Mouse (Mus musculus) limb, embryonic 11.5 days (tissue): ENCODE results near the gene Nefh. TPM values are rescaled to one million over a fixed set of nuclear protein-coding genes. Genes with fewer than 3 reads are reported as not detected.
A peak's percentile ranks its signal among the peaks of the same experiment; 100 is the strongest.

Source experiments
- ATAC-seq: fragments of 200-750 bp; cut with Nextera tagmentation; 2 replicates; pipeline ENCODE4 v1.8.0; 2017; ENCODE audit warnings: low read depth; ENCODE audit not compliant: insufficient number of reproducible peaks, low FRiP score, low TSS enrichment
- DNase-seq: peaks from one replicate; pipeline ENCODE4 v3.0.0-alpha.2; 2015; ENCODE audit warnings: low spot score
- H3K27ac ChIP-seq: fragments of 300-500 bp; sonication (generic); replicated peaks from 2 replicates; pipeline ENCODE4 v1.5.1; 2014; ENCODE audit warnings: low read depth, mild to moderate bottlenecking, low read length
- H3K27me3 ChIP-seq: fragments of 300-500 bp; sonication (generic); 2 replicates; pipeline ENCODE4 v1.6.1; 2014; ENCODE audit warnings: mild to moderate bottlenecking, low read length, mixed read lengths; ENCODE audit not compliant: control insufficient read depth, insufficient read depth
- H3K36me3 ChIP-seq: fragments of 300-500 bp; sonication (generic); 2 replicates; pipeline ENCODE4 v1.6.1; 2014; ENCODE audit warnings: mild to moderate bottlenecking, low read length, moderate library complexity, mixed read lengths; ENCODE audit not compliant: control insufficient read depth, insufficient read depth
- H3K4me1 ChIP-seq: fragments of 300-500 bp; sonication (generic); 2 replicates; pipeline ENCODE4 v1.6.1; 2014; ENCODE audit warnings: low read length, mixed read lengths; ENCODE audit not compliant: control insufficient read depth, insufficient read depth
- H3K4me2 ChIP-seq: fragments of 300-500 bp; sonication (generic); 2 replicates; pipeline ENCODE4 v1.6.1; 2014; ENCODE audit warnings: low read depth, mild to moderate bottlenecking, moderate library complexity; ENCODE audit not compliant: severe bottlenecking
- H3K4me3 ChIP-seq: fragments of 300-500 bp; sonication (generic); 2 replicates; pipeline ENCODE4 v1.5.1; 2014; ENCODE audit warnings: low read depth, low read length
- H3K9ac ChIP-seq: fragments of 300-500 bp; sonication (generic); 2 replicates; pipeline ENCODE4 v1.6.1; 2014; ENCODE audit warnings: mild to moderate bottlenecking, low read length
- H3K9me3 ChIP-seq: fragments of 300-500 bp; sonication (generic); 2 replicates; pipeline ENCODE4 v1.6.1; 2016; ENCODE audit warnings: low read length; ENCODE audit not compliant: control insufficient read depth
- WGBS: fragments of 180-500 bp; shearing (Covaris S2); extraction: QIAGEN DNeasy Blood & Tissue Kit; methylation state at CpG from one replicate; pipeline ENCODE4 v1.1.7; 2014; 5-methylcytosine and 5-hydroxymethylcytosine counted together
- polyA plus RNA-seq: library from polyadenylated mRNA; unstranded; fragments of >200 nt; fragmentation: Nextera tagmentation; extraction: Ambion mirVana; gene quantifications from 2 replicates; pipeline ENCODE4 v1.2.1, GENCODE M21; 2014

Gene Nefh
- polyA plus RNA-seq, 1 experiment from 2014 or later: 0.08 TPM

DNA sequence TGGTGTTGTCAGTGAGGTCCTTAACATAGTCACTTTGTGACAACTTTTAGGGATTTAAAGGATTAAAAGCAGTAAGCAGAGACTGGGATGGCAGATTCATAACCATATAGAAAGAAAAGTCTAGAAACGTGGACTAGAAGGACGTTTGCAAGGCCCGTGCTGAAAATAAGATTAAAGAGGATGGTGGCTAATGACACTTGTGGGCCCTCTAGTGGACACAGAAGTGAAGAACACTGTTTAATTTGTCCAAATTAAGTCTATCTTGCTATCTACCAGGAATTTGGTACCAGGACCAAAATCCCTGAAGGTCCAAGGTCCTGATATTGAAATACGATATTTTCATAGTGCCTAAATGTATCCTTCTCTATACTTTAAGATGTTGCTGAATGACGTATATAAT, 36.4 kb upstream of the Nefh start:
- WGBS: 3% methylated on average over 5 of the region's 5 CpGs
- H3K4me1 ChIP-seq: no peaks in the 10 kb centered on the region
- no peaks in the 10 kb centered on the region; the same call in 1 of the 2 replicates for H3K36me3 ChIP-seq
- no peak overlapping the region for H3K4me2 ChIP-seq
- H3K9ac ChIP-seq: no peak overlapping the region
- DNase-seq: peak; percentile 28
- no peaks in the 10 kb centered on the region for H3K9me3 ChIP-seq
- ATAC-seq: no peak
- peaks cover 14% of the 10 kb centered on the region; the same call in 1 of the 2 replicates for H3K27me3 ChIP-seq
- no peak overlapping the region for H3K4me3 ChIP-seq
- H3K27ac ChIP-seq: no peak overlapping the region

DNA sequence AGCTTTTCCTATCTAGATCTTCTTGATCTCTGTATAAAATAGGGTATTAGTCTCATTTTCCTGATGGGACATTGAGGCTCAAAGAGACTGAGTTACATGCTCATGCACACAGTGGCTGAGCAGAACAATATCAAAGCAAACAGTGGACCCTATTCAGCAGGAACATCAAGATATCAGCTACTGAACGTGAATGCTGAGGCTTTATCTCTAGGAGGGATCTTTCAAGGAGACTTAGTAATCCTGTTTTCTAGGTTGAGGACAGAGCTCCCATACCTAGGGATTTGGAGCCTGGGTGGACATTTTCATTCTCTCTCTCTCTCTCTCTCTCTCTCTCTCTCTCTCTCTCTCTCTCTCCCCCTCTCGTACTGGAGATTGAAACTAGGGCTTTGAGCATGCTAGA, 35.7 kb upstream of the Nefh start:
- Histone ChIP-seq H3K36me3 (no peaks in the 10 kb centered on the region), H3K9ac (no peak overlapping the region), H3K4me1 (no peaks in the 10 kb centered on the region), H3K9me3 (no peaks in the 10 kb centered on the region), H3K4me3 (no peak overlapping the region), H3K4me2 (no peak overlapping the region), H3K27ac (no peak overlapping the region), H3K27me3 (peaks cover 14% of the 10 kb centered on the region; the same call in 1 of the 2 replicates)
- ATAC-seq: no peak
- 69% methylated on average over 2 of the region's 2 CpGs for WGBS
- no peak for DNase-seq

DNA sequence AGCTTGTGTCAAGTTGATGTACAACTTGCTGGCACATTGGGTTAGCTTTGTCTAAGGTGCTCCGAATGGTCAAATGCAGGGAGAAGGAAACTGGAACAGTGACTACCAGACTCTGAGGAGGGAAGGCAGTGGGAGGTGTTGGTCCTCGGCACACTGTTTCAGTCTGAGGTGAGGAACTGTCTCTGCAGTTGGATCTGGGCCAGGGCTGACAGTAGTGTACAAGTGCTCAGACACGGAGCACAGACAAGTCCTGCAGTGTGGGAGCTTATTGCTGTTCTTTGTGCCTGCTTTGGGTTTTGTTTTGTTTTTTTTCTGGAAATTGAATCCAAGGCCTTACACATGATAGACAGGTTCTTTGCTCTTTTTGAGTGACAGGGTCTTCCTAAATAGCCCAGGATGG, 35.1 kb upstream of the Nefh start:
- WGBS: 66% methylated on average over 3 of the region's 3 CpGs
- Histone ChIP-seq H3K9me3 (no peaks in the 10 kb centered on the region), H3K27me3 (peaks cover 14% of the 10 kb centered on the region; the same call in 1 of the 2 replicates), H3K27ac (no peak overlapping the region), H3K4me1 (no peaks in the 10 kb centered on the region), H3K4me2 (no peak overlapping the region), H3K4me3 (no peak overlapping the region), H3K9ac (no peak overlapping the region), H3K36me3 (no peaks in the 10 kb centered on the region)
- ATAC-seq (no peak), DNase-seq (no peak)

DNA sequence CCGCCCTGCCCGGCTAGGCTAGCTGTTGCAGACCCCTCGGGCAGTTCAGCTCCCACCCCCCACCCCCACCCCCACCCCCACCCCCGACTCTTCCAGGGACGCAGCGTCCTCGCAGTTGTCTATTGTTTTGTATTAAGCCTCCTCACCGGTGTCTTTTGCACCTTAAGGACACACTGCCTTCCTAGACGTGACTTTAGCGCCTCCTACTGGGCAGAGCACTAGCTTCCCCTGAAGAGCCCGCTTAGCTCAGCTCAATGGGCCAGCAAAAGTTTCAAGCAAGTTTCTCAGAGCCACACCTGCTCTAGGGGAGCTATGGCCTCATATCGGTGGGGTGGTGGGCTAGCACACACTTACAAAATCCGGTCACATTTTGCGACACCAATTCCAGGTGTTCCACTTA, 27.8 kb upstream of the Nefh start:
- Histone ChIP-seq H3K4me2 (no peak overlapping the region), H3K9me3 (no peaks in the 10 kb centered on the region), H3K4me1 (no peaks in the 10 kb centered on the region), H3K27me3 (peaks cover 23% of the 10 kb centered on the region), H3K27ac (no peak overlapping the region), H3K36me3 (no peaks in the 10 kb centered on the region), H3K9ac (no peak overlapping the region), H3K4me3 (no peak overlapping the region)
- WGBS: 6% methylated on average over 14 of the region's 14 CpGs
- ATAC-seq (no peak), DNase-seq (peak; percentile 80)

DNA sequence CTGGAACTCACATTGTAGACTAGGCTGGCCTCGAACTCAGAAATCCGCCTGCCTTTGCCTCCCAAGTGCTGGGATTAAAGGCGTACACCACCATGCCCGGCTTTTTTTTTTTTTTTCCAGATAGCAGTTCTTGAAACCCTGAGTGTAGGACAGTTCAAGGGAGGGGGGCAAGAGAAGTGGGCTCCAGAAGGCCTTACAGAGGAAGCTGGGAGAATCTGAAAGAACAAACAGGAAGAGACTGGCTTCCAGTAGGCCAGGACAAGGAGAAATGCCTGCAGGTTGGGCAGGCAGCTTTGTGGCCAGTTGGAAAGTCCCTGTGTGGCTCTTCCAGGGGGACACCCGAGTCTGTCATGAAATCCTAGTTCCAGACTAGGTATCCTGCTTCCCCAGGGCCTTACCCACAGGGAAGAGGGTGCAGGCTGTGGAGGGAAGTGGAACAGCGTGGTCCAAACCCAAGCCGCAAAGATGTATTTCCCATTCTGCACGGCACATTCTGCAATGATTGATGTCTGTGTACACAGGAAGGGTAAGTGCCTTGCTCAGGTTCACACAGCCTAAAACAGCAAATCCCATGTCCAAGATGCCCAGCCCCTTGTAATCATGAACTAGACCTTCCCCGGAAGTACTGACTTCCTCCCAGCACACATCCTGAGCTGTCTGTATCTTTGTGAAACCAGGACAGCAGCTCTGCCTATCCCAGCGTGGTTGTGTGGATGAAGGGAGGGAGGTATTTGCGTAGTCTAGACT, 26.7 kb upstream of the Nefh start:
- 81% methylated on average over 11 of the region's 11 CpGs for WGBS
- Histone ChIP-seq H3K9ac (no peak overlapping the region), H3K4me3 (no peak overlapping the region), H3K4me1 (no peaks in the 10 kb centered on the region), H3K36me3 (no peaks in the 10 kb centered on the region), H3K4me2 (no peak overlapping the region), H3K27me3 (peaks cover 23% of the 10 kb centered on the region), H3K9me3 (no peaks in the 10 kb centered on the region), H3K27ac (no peak overlapping the region)
- DNase-seq: no peak
- no peak for ATAC-seq

DNA sequence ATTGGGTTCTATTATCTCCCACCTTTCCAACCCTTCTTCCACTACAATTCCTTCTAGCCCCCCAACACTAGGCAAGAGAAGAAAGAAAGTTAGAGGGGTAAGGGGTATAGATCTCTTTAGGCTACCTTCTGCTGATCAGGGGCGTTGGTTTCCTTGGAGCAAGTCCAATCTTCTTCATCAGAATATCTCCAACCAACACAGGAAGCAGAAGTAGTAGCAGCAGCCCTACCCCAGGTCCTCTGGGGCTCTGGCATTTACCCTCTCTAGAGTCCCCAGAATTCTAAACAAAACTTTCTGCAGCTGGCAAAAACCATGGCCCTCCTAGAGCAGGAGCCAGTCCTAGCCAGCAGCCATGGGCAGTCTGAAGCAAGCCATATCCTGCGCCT, 26.0 kb upstream of the Nefh start:
- Histone ChIP-seq H3K27ac (no peak overlapping the region), H3K9me3 (no peaks in the 10 kb centered on the region), H3K9ac (no peak overlapping the region), H3K4me3 (no peak overlapping the region), H3K4me2 (no peak overlapping the region), H3K4me1 (no peaks in the 10 kb centered on the region), H3K27me3 (peaks cover 23% of the 10 kb centered on the region), H3K36me3 (no peaks in the 10 kb centered on the region)
- DNase-seq: no peak
- 95% methylated on average over 2 of the region's 2 CpGs for WGBS
- ATAC-seq: no peak

DNA sequence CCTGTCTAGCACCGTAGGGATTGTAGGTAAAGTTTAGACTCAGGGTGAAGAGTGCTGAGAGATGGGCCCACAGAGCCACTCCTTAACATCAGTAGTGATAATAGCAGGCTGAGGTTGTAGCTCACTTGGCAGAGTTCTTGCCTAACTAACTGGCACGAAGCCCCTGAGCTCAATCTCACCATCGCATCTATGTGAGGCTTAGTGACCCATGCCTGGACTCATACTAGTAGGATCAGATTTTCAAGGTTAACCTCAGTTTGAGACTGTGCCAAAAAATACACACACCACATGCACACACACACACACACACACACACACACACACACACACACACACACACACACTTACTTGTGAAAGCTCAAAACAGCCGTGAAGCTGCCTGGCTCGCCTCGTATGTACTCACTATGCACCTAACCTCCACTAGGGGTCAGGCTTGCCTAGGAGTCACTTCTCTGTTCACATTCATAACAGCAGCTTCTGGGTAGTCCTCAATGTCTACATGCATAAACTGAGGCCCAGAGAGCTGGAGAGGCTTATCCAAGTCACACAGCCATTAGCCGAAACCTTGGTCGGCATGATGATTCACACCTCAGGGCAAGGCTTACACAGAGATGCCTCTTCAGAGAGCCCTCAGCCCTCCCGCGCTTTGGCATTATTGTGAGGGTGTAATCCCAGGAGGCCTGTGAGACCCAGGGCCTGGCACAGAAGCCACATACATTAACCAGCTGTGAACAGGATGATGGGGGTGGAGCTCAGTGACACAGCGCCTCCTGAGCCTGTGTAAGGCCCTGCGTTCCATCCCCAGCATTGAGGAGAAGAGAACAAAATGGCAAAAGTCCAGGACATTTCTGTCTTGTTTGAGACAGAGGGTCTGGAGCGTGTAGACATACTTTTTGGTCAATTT, 25.4 kb upstream of the Nefh start:
- Histone ChIP-seq H3K36me3 (no peaks in the 10 kb centered on the region), H3K9ac (no peak overlapping the region), H3K27ac (no peak overlapping the region), H3K4me1 (no peaks in the 10 kb centered on the region), H3K4me2 (no peak overlapping the region), H3K9me3 (no peaks in the 10 kb centered on the region), H3K4me3 (no peak overlapping the region), H3K27me3 (peaks cover 23% of the 10 kb centered on the region)
- DNase-seq (peak; percentile 67), ATAC-seq (no peak)
- WGBS: 62% methylated on average over 13 of the region's 13 CpGs

DNA sequence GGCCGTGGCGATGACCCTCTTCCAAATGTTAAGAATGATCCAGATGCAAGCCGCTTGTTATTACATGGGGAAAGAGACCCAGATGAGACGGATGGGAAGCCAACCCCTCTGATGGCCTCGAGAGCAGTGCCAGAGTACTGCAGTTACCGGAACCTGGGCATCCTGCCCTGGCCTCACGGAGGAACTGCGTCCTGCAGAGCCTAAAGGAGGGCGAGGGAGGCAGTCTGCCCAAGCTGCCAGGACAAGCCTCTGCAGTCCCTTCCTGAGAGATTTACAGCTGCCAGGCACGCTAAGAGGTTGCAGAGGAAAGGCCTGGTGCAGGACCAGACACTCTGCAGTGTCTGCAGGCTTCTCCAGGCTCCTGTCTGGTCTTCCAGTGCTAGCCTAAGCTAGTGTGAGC, 20.5 kb upstream of the Nefh start:
- DNase-seq: no peak
- ATAC-seq: no peak
- WGBS: 53% methylated on average over 10 of the region's 10 CpGs
- H3K4me3 ChIP-seq: no peak overlapping the region
- no peak overlapping the region for H3K27ac ChIP-seq
- H3K36me3 ChIP-seq: no peaks in the 10 kb centered on the region
- H3K4me2 ChIP-seq: no peak overlapping the region
- H3K9me3 ChIP-seq: no peaks in the 10 kb centered on the region
- H3K9ac ChIP-seq: no peak overlapping the region
- no peaks in the 10 kb centered on the region for H3K27me3 ChIP-seq
- no peaks in the 10 kb centered on the region for H3K4me1 ChIP-seq
